Mouse (Mus musculus) myocyte (in vitro differentiated cells): ENCODE data around the gene Numa1. TPM values are rescaled to one million over a fixed set of nuclear protein-coding genes. Genes with fewer than 3 reads are reported as not detected.

ENCODE experiments used
- H3K27me3 ChIP-seq: one replicate; pipeline ENCODE4 v1.6.1; 2011; ENCODE audit not compliant: control insufficient read depth, insufficient read depth, insufficient read length
- H3K36me3 ChIP-seq: one replicate; pipeline ENCODE4 v1.6.1; 2011; ENCODE audit not compliant: control insufficient read depth, insufficient read depth
- H3K4me2 ChIP-seq: one replicate; pipeline ENCODE4 v1.6.1; 2011; ENCODE audit warnings: low read depth, control low read depth
- H3K4me3 ChIP-seq: one replicate; pipeline ENCODE4 v1.5.1; 2011; ENCODE audit warnings: mild to moderate bottlenecking, control low read depth, moderate library complexity
- H3K79me2 ChIP-seq: one replicate; pipeline ENCODE4 v1.6.1; 2011; ENCODE audit not compliant: control insufficient read depth, insufficient read depth
- H3ac ChIP-seq: one replicate; pipeline ENCODE4 v1.6.1; 2011; ENCODE audit not compliant: control insufficient read depth, insufficient read length
- CEBPB ChIP-seq: IDR thresholded peaks from 2 replicates; pipeline ENCODE4 v1.6.1; 2011; ENCODE audit warnings: mild to moderate bottlenecking, moderate library complexity; ENCODE audit not compliant: poor library complexity, insufficient read depth, severe bottlenecking
- E2F4 ChIP-seq: IDR thresholded peaks from one replicate; pipeline ENCODE4 v1.6.1; 2011; ENCODE audit warnings: mild to moderate bottlenecking, control low read depth, moderate library complexity; ENCODE audit not compliant: insufficient read depth
- MAX ChIP-seq: IDR thresholded peaks from one replicate; pipeline ENCODE4 v1.6.1; 2011; ENCODE audit warnings: low read depth, mild to moderate bottlenecking, control low read depth
- MYOD1 ChIP-seq, 3 experiments: IDR thresholded peaks; one replicate each; pipeline ENCODE4 v1.6.1; 2011; ENCODE audit warnings: control low read depth in 2 of 3, low read depth in 2 of 3, mild to moderate bottlenecking in 2 of 3, moderate library complexity in 1 of 3; ENCODE audit not compliant: insufficient read length in 2 of 3, control insufficient read depth in 1 of 3
- MYOG ChIP-seq, 3 experiments: IDR thresholded peaks; one replicate each; pipeline ENCODE4 v1.6.1; 2011; ENCODE audit warnings: control low read depth in 2 of 3, low read depth in 2 of 3, mild to moderate bottlenecking in 2 of 3; ENCODE audit not compliant: insufficient read length in 2 of 3, control insufficient read depth in 1 of 3, insufficient read depth in 1 of 3
- POLR2A ChIP-seq: IDR thresholded peaks from one replicate; pipeline ENCODE4 v1.6.1; 2011; ENCODE audit warnings: low read depth, mild to moderate bottlenecking, control low read depth, moderate library complexity; ENCODE audit not compliant: insufficient read length
- POLR2AphosphoS2 ChIP-seq: IDR thresholded peaks from one replicate; pipeline ENCODE4 v1.6.1; 2011; ENCODE audit warnings: low read depth, control low read depth; ENCODE audit not compliant: insufficient read length
- REST ChIP-seq: IDR thresholded peaks from one replicate; pipeline ENCODE4 v1.6.1; 2011; ENCODE audit warnings: mild to moderate bottlenecking, control low read depth, moderate library complexity; ENCODE audit not compliant: insufficient read depth, insufficient read length
- SRF ChIP-seq: IDR thresholded peaks from one replicate; pipeline ENCODE4 v1.6.1; 2011; ENCODE audit warnings: low read depth; ENCODE audit not compliant: control insufficient read depth, insufficient read length
- TCF12 ChIP-seq: IDR thresholded peaks from one replicate; pipeline ENCODE4 v1.6.1; 2011; ENCODE audit warnings: mild to moderate bottlenecking, control low read depth; ENCODE audit not compliant: poor library complexity, insufficient read depth, severe bottlenecking
- TCF3 ChIP-seq: IDR thresholded peaks from one replicate; pipeline ENCODE4 v1.6.1; 2011; ENCODE audit warnings: low read depth, control low read depth; ENCODE audit not compliant: insufficient read length
- USF1 ChIP-seq: IDR thresholded peaks from one replicate; pipeline ENCODE4 v1.6.1; 2011; ENCODE audit warnings: low read depth, mild to moderate bottlenecking, control low read depth, moderate library complexity
- polyA plus RNA-seq: library from polyadenylated mRNA; unstranded; fragments of >200 nt; fragmentation: generic; extraction: Trizol; gene quantifications from one replicate; pipeline ENCODE4 v1.2.1, GENCODE M21; 2012; ENCODE audit warnings: missing spikeins

The Numa1 gene
- polyA plus RNA-seq, 1 experiment: 60.3 TPM

DNA sequence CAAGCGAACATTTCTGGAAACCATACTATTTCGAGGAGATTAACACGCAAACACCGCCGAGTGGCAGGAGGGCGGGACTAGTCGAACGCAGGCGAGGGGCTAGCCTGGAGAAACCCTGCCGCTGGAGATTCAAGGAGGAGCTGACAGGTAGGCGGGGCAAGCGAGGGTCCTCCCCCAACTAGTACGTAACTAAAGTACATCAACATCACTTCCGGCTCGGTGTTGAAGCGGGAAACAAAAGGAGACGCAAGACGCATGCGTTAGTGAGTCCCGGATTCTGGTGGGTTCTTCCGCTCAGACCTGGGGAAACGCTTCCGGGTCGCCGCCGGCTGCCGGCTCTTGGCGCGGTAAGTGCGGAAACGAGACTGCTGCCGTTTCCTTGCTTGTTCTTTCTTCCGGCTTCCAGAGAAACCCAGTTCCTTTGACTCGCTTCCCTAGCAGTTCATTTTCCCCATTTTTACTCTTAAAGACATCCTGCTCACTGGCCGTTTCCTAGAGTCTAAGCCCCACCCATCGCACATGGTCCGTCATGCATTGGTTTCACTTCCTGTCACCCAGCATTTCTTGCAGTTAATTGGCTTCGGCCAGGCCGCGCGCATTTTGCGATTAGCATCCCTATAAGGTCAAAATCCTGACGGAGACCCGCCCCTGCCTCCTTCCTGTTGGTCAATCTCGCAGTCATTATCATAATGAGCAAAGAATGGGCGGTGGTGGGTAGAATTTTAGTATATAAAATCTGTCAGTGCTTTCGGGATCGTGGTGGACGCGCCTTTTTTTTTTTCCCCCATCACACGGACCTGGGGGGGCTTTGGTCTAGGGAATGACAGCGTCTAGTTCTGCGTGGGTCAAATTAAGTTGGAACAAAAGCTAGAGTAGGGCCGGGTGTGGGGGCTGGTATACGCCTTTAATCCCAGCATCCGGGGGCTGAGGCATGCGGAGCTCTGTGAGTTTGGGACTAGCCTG lies 37.5 kb upstream of the Numa1 start:
- no peak for TF ChIP-seq MYOG (IDR thresholded peaks at IDR 0.05; ENCODE audit: control insufficient read depth in 1 of 3, insufficient read depth in 1 of 3, insufficient read length in 2 of 3, low read depth in 2 of 3)
- TF ChIP-seq REST: no peak
- no peak for TF ChIP-seq TCF3
- TF ChIP-seq CEBPB: no peak
- TF ChIP-seq POLR2A: peak; percentile 68
- TF ChIP-seq POLR2AphosphoS2: peak; percentile 76
- TF ChIP-seq USF1: peak; percentile 53
- peak; percentile 97 for TF ChIP-seq SRF
- no peak for TF ChIP-seq MYOD1 (IDR thresholded peaks at IDR 0.05; ENCODE audit: control insufficient read depth in 1 of 3, insufficient read length in 2 of 3, low read depth in 2 of 3)
- no peak for TF ChIP-seq TCF12
- TF ChIP-seq MAX: peak; percentile 66
- TF ChIP-seq E2F4: peak; percentile 85
- Histone ChIP-seq H3K4me2 (peak overlapping the region; percentile 79), H3K27me3 (no peaks in the 10 kb centered on the region), H3K4me3 (peak overlapping the region; percentile 80), H3K36me3 (no peaks in the 10 kb centered on the region), H3K79me2 (no peaks in the 10 kb centered on the region), H3ac (peak overlapping the region; percentile 82)

DNA sequence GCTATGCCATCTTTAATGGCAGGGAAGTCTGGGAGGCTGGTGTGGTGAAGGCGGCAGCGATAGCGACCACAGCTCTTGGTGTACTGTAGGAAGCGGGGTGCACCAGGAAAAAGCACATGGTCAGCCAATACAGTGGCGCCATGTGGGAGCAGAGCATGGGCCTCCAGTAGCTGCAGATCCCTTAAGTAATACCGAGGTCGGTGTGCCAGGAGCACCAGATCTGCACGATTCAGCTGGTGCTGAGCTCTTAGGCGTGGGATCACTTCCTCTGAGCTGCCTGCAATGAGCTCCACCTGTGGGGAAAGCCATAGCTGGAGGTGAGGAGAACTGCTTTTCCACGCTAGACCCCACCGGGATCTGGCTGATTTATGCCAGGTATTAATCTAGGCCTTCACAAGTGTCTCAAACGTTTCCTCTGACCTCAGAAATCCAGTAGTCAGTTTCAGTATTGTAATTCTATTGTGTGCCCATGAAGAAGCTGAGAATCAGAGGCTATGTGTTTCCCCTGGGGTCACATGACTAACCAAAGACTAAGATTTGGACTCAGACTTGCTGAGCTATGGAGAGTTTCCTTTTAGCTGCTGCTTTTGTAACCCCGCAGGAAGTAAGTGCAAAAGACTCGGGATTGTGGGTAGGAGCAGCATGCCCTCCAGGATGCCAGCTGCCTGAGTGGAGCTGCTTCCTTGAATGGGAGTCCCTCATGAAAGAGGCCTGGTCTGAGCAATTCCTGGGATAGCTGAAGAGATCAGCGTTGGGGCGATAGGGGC lies 33.4 kb upstream of the Numa1 start:
- Histone ChIP-seq H3K4me3 (no peak overlapping the region), H3K27me3 (no peaks in the 10 kb centered on the region)

DNA sequence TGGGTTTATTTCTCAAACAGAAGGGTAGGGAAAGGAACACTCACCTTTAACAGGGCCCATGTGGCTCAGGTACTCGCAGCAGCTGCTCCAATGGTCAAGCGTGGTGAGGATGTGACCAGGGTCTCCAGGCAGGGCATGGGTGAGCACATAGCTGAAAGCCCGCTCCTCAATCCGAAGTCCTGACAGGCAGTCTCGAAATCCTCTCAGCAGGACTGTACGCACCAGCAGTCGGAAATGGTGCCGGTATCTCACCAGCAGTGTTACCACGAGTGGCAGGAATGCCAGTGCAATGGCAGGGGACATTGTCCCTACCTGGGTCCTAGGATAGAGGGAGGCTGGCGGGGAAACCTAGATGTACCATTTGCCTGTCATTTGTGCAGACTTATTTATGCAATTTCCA lies 31.9 kb upstream of the Numa1 start:
- H3K4me3 ChIP-seq: no peak overlapping the region
- peaks cover 11% of the 10 kb centered on the region for H3K79me2 ChIP-seq
- H3K36me3 ChIP-seq: no peaks in the 10 kb centered on the region
- no peak overlapping the region for H3K4me2 ChIP-seq
- H3K27me3 ChIP-seq: no peaks in the 10 kb centered on the region
- H3ac ChIP-seq: no peak overlapping the region
- TF ChIP-seq REST (no peak), TCF3 (no peak), POLR2A (no peak), MAX (no peak), TCF12 (no peak), USF1 (no peak), SRF (no peak), MYOD1 (IDR thresholded peaks at IDR 0.05; ENCODE audit: control insufficient read depth in 1 of 3, insufficient read length in 2 of 3, low read depth in 2 of 3) (no peak), MYOG (IDR thresholded peaks at IDR 0.05; ENCODE audit: control insufficient read depth in 1 of 3, insufficient read depth in 1 of 3, insufficient read length in 2 of 3, low read depth in 2 of 3) (no peak), CEBPB (no peak), E2F4 (no peak), POLR2AphosphoS2 (no peak)

More for the DNA sequence above, 33.4 kb upstream of the Numa1 start:
- Histone ChIP-seq H3K79me2 (no peaks in the 10 kb centered on the region), H3ac (no peak overlapping the region), H3K36me3 (no peaks in the 10 kb centered on the region), H3K4me2 (no peak overlapping the region)
- TF ChIP-seq TCF3 (no peak), MYOG (IDR thresholded peaks at IDR 0.05; ENCODE audit: control insufficient read depth in 1 of 3, insufficient read depth in 1 of 3, insufficient read length in 2 of 3, low read depth in 2 of 3) (no peak), TCF12 (no peak), E2F4 (no peak)

DNA sequence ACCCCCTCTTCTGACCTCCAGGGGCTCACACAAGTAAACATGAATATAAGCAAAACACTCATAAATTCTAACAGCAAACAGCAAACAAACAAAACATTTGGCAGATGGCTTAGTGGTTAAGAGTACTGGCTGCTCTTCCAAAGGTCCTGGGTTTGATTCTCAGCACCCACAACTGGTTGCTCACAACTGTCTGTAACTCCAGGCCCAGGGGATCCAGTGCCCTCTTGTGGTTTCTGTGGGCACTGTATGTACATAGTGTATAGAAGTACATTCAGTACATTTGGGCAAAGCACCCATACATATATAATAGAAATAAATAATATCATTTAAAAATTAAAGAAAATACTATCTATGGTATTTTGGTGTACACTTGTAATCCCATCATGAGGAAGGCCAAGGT lies 31.1 kb upstream of the Numa1 start:
- H3K79me2 ChIP-seq: peaks cover 20% of the 10 kb centered on the region
- no peak overlapping the region for H3K4me2 ChIP-seq
- H3K27me3 ChIP-seq: no peaks in the 10 kb centered on the region
- no peak overlapping the region for H3ac ChIP-seq
- H3K36me3 ChIP-seq: no peaks in the 10 kb centered on the region
- TF ChIP-seq TCF3 (no peak), POLR2AphosphoS2 (no peak), E2F4 (no peak), TCF12 (no peak), MYOG (IDR thresholded peaks at IDR 0.05; ENCODE audit: control insufficient read depth in 1 of 3, insufficient read depth in 1 of 3, insufficient read length in 2 of 3, low read depth in 2 of 3) (no peak), CEBPB (no peak), POLR2A (no peak)
- no peak overlapping the region for H3K4me3 ChIP-seq
